ENCODE assay signal across 26 mouse cellular contexts in genomic region chr11:102370285-102370684, GRCm38 (mm10). TPM values are rescaled to one million over a fixed set of nuclear protein-coding genes. Genes with fewer than 3 reads are reported as not detected.
DNase-seq lines count a peak whose midpoint lies in the region; ATAC-seq and TF ChIP-seq lines count a peak whose summit lies in the region.
"Had no signal": no experiment of that assay in that cellular context is flagged by ENCODE, and none has a peak within 500 bp of the region (broad histone marks: within the 10 kb centered on the region; RNA-seq: fewer than 3 reads in every experiment).

No protein-coding gene starts in this region.

- H3K27ac ChIP-seq in heart, embryonic 10.5 days = peak overlapping the region; percentile 65; the same call in 1 of the 2 replicates
- no peak overlapping the region for H3K27ac ChIP-seq in kidney, postnatal 0 days
- no peak overlapping the region for H3K27ac ChIP-seq in kidney, adult 2 months (ENCODE audit: insufficient read depth, low read depth, low read length)
- H3K27ac ChIP-seq in liver, embryonic 14.5 days = peak overlapping the region; percentile 88
- H3K27ac ChIP-seq in liver, postnatal 0 days (ENCODE audit: low read depth) = peak overlapping the region; percentile 55; the same call in 1 of the 2 replicates
- H3K27ac ChIP-seq: forebrain, embryonic 10.5 days; forebrain, embryonic 13.5 days; heart, embryonic 15.5 days; hindbrain, embryonic 14.5 days; hindbrain, postnatal 0 days had no signal

- peak; percentile 68 for DNase-seq in heart, embryonic 10.5 days (ENCODE audit: low spot score)
- DNase-seq in heart, postnatal 14 days = no peak
- DNase-seq in kidney, postnatal 0 days (ENCODE audit: low spot score) = peak; percentile 12
- DNase-seq in kidney, adult 2 months = no peak
- DNase-seq in liver, embryonic 14.5 days (ENCODE audit: low read depth in 3 of 3, low spot score in 3 of 3) = no peak
- no peak for DNase-seq in liver, postnatal 0 days
- DNase-seq in embryo, embryonic 10 days (ENCODE audit: low spot score) = no peak
- DNase-seq: adrenal gland, adult 8-10 months; adrenal gland, postnatal 25 days; cerebellum, adult 11-12 months; cerebellum, adult 8-10 months; cerebellum, postnatal 10 days; cerebellum, postnatal 36 days; gastrocnemius, postnatal 10 days; gastrocnemius, postnatal 36 days; heart, postnatal 10 days; heart, postnatal 4 days had no signal

- no peak for TF ChIP-seq POLR2A in kidney, adult 2 months (IDR thresholded peaks at IDR 0.05; ENCODE audit: low read depth, low read length)

- TF ChIP-seq CTCF in kidney, postnatal 0 days (IDR thresholded peaks at IDR 0.05; ENCODE audit: low read depth) = peak; percentile 19; the same call in 1 of the 2 replicates
- TF ChIP-seq CTCF in kidney, adult 2 months (conservative IDR thresholded peaks at IDR 0.05; ENCODE audit: insufficient read depth, insufficient read length, low read depth, low read length) = no peak
- no peak for TF ChIP-seq CTCF in liver, embryonic 14.5 days (IDR thresholded peaks at IDR 0.05; ENCODE audit: low read depth)
- no peak for TF ChIP-seq CTCF in liver, postnatal 0 days (IDR thresholded peaks at IDR 0.05; ENCODE audit: low read depth)

- intact Hi-C loops in heart, postnatal 14 days (cut with DNase I) = no loop called here

- no peaks in the 10 kb centered on the region for H3K9me3 ChIP-seq in heart, embryonic 10.5 days
- no peaks in the 10 kb centered on the region for H3K9me3 ChIP-seq in kidney, postnatal 0 days (replicated peaks; ENCODE audit: low read length)
- no peaks in the 10 kb centered on the region for H3K9me3 ChIP-seq in liver, embryonic 14.5 days (ENCODE audit: control insufficient read depth, low read length)
- no peaks in the 10 kb centered on the region for H3K9me3 ChIP-seq in liver, postnatal 0 days (ENCODE audit: low read length)
- H3K9me3 ChIP-seq: forebrain, embryonic 10.5 days; forebrain, embryonic 13.5 days; heart, embryonic 15.5 days had no signal

- H3K9ac ChIP-seq in kidney, postnatal 0 days (ENCODE audit: low read depth, low read length) = no peak overlapping the region
- H3K9ac ChIP-seq in liver, embryonic 14.5 days (replicated peaks) = peak overlapping the region; percentile 66
- H3K9ac ChIP-seq in liver, postnatal 0 days (replicated peaks) = peak overlapping the region; percentile 21
- H3K9ac ChIP-seq: forebrain, embryonic 13.5 days; heart, embryonic 15.5 days; hindbrain, embryonic 14.5 days had no signal

- H3K36me3 ChIP-seq in heart, embryonic 10.5 days = no peaks in the 10 kb centered on the region
- H3K36me3 ChIP-seq in kidney, postnatal 0 days (ENCODE audit: insufficient read depth, low read length) = no peaks in the 10 kb centered on the region
- H3K36me3 ChIP-seq in kidney, adult 2 months (ENCODE audit: control insufficient read depth, insufficient read depth, low read length) = no peaks in the 10 kb centered on the region
- no peaks in the 10 kb centered on the region for H3K36me3 ChIP-seq in liver, embryonic 14.5 days (replicated peaks; ENCODE audit: control insufficient read depth, insufficient read depth, low read depth)
- H3K36me3 ChIP-seq in liver, postnatal 0 days (replicated peaks; ENCODE audit: insufficient read depth, low read length) = no peaks in the 10 kb centered on the region
- H3K36me3 ChIP-seq: forebrain, embryonic 10.5 days; heart, embryonic 15.5 days had no signal

- no peak for ATAC-seq in kidney, postnatal 0 days (replicated peaks; ENCODE audit: low FRiP score, low read depth)
- ATAC-seq in liver, embryonic 14.5 days (ENCODE audit: insufficient read depth) = no peak
- ATAC-seq in liver, postnatal 0 days = no peak
- ATAC-seq: activated CD4-positive, CD25-positive, alpha-beta regulatory T cell, adult 4 months; forebrain, embryonic 13.5 days; forebrain, embryonic 16.5 days; hindbrain, postnatal 0 days had no signal

- no peak overlapping the region for H3K4me3 ChIP-seq in heart, embryonic 10.5 days
- no peak overlapping the region for H3K4me3 ChIP-seq in kidney, postnatal 0 days (replicated peaks; ENCODE audit: low read depth, low read length)
- no peak overlapping the region for H3K4me3 ChIP-seq in kidney, adult 2 months (ENCODE audit: insufficient read depth, low read depth, low read length)
- no peak overlapping the region for H3K4me3 ChIP-seq in liver, embryonic 14.5 days (ENCODE audit: insufficient read depth in 1 of 2, low read depth in 2 of 2, low read length in 2 of 2)
- H3K4me3 ChIP-seq in liver, postnatal 0 days (ENCODE audit: low read depth, low read length) = no peak overlapping the region
- H3K4me3 ChIP-seq: forebrain, embryonic 10.5 days; forebrain, embryonic 13.5 days; heart, embryonic 15.5 days had no signal

- no peak overlapping the region for H3K4me2 ChIP-seq in kidney, postnatal 0 days (ENCODE audit: low read length)
- H3K4me2 ChIP-seq in liver, embryonic 14.5 days (ENCODE audit: low read depth) = no peak overlapping the region
- H3K4me2 ChIP-seq in liver, postnatal 0 days (ENCODE audit: low read depth, low read length) = no peak overlapping the region
- H3K4me2 ChIP-seq: forebrain, embryonic 13.5 days; heart, embryonic 15.5 days; hindbrain, embryonic 14.5 days had no signal

- peaks cover 30% of the 10 kb centered on the region for H3K4me1 ChIP-seq in heart, embryonic 10.5 days
- 0 out of 2 replicates have a peak, but pooled peaks cover 8% of the 10 kb centered on the region for H3K4me1 ChIP-seq in kidney, postnatal 0 days (replicated peaks; ENCODE audit: insufficient read depth, low read length)
- peaks cover 17% of the 10 kb centered on the region; the same call in 1 of the 2 replicates for H3K4me1 ChIP-seq in kidney, adult 2 months (ENCODE audit: control insufficient read depth, insufficient read depth, low read length)
- peaks cover 81 to 84% of the 10 kb centered on the region in 2 experiments for H3K4me1 ChIP-seq in liver, embryonic 14.5 days (replicated peaks; ENCODE audit: control insufficient read depth in 2 of 2, insufficient read depth in 2 of 2, low read length in 1 of 2)
- peaks cover 40% of the 10 kb centered on the region for H3K4me1 ChIP-seq in liver, postnatal 0 days (ENCODE audit: insufficient read depth)

- WGBS in heart, embryonic 10.5 days = 46% methylated on average over 7 of the region's 7 CpGs
- 43% methylated on average over 7 of the region's 7 CpGs for WGBS in kidney, postnatal 0 days
- WGBS in kidney, adult 2 months = 61% methylated on average over 7 of the region's 7 CpGs
- 52% methylated on average over 7 of the region's 7 CpGs for WGBS in liver, embryonic 14.5 days (ENCODE audit: insufficient replicate concordance)
- WGBS in liver, postnatal 0 days (ENCODE audit: insufficient replicate concordance) = 57% methylated on average over 7 of the region's 7 CpGs

- no peak for TF ChIP-seq EP300 in liver, embryonic 14.5 days (IDR thresholded peaks at IDR 0.05; ENCODE audit: low read depth)
- no peak for TF ChIP-seq EP300 in liver, postnatal 0 days (IDR thresholded peaks at IDR 0.05; ENCODE audit: low read depth)

- H3K27me3 ChIP-seq in heart, embryonic 10.5 days (ENCODE audit: insufficient read depth, poor library complexity, severe bottlenecking) = peaks cover 28% of the 10 kb centered on the region
- no peaks in the 10 kb centered on the region for H3K27me3 ChIP-seq in kidney, postnatal 0 days (ENCODE audit: insufficient read depth, low read length)
- H3K27me3 ChIP-seq in kidney, adult 2 months (replicated peaks; ENCODE audit: control insufficient read depth, insufficient read depth, low read length) = no peaks in the 10 kb centered on the region
- no peaks in the 10 kb centered on the region; the same call in 1 of the 2 replicates for H3K27me3 ChIP-seq in liver, embryonic 14.5 days (ENCODE audit: control insufficient read depth, insufficient read depth, low read length)
- H3K27me3 ChIP-seq in liver, postnatal 0 days (ENCODE audit: insufficient read depth, low read length) = peaks cover 6% of the 10 kb centered on the region
- H3K27me3 ChIP-seq: forebrain, embryonic 13.5 days had no signal

RNA-seq across cellular contexts. Expression of gene Slc4a1, which starts 4.3 kb away (rescaled TPM):
- polyA plus RNA-seq in heart, embryonic 10.5 days (2016; fragmentation: Nextera tagmentation; extraction: Ambion mirVana) = 88.9 and 128 TPM in 2 replicates
- total RNA-seq in heart, postnatal 14 days (2021) = 10 to 100 TPM; 22.7 to 23.0 TPM
- 7.4 and 8.0 TPM in 2 replicates for polyA plus RNA-seq in kidney, postnatal 0 days (2015; fragmentation: Nextera tagmentation; extraction: Ambion mirVana)
- 79.5 and 90.6 TPM in 2 replicates for polyA plus RNA-seq in kidney, adult 2 months (2012; rRNA removed)
- 570 and 632 TPM in 2 replicates for polyA plus RNA-seq in liver, embryonic 14.5 days (2012; rRNA removed)
- 606 and 703 TPM in 2 replicates for polyA plus RNA-seq in liver, embryonic 14.5 days (2014; fragmentation: Nextera tagmentation; extraction: Ambion mirVana)
- polyA plus RNA-seq in liver, postnatal 0 days (2015; fragmentation: Nextera tagmentation; extraction: Ambion mirVana) = 311 and 329 TPM in 2 replicates

RNA-seq across cellular contexts. Expression of gene Rundc3a, which starts 22.9 kb away (rescaled TPM):
- 0.74 and 1.8 TPM in 2 replicates for polyA plus RNA-seq in heart, embryonic 10.5 days (2016; fragmentation: Nextera tagmentation; extraction: Ambion mirVana)
- total RNA-seq in heart, postnatal 14 days (2021) = under 1 TPM in 1 of 2 experiments, not detected in 1; 0.29 TPM
- 7.0 and 9.2 TPM in 2 replicates for polyA plus RNA-seq in kidney, postnatal 0 days (2015; fragmentation: Nextera tagmentation; extraction: Ambion mirVana)
- polyA plus RNA-seq in kidney, adult 2 months (2012; rRNA removed) = 2.6 and 3.4 TPM in 2 replicates
- 1.4 and 1.9 TPM in 2 replicates for polyA plus RNA-seq in liver, embryonic 14.5 days (2012; rRNA removed)
- 1.0 and 1.2 TPM in 2 replicates for polyA plus RNA-seq in liver, embryonic 14.5 days (2014; fragmentation: Nextera tagmentation; extraction: Ambion mirVana)
- polyA plus RNA-seq in liver, postnatal 0 days (2015; fragmentation: Nextera tagmentation; extraction: Ambion mirVana) = 1.8 and 2.4 TPM in 2 replicates
- total RNA-seq: gastrocnemius, adult 18-20 months; gastrocnemius, postnatal 36 days; granulocyte monocyte progenitor cell, adult 5-6 weeks had no signal

RNA-seq across cellular contexts. Expression of gene Slc25a39, which starts 37.5 kb away (rescaled TPM):
- 313 and 314 TPM in 2 replicates for polyA plus RNA-seq in heart, embryonic 10.5 days (2016; fragmentation: Nextera tagmentation; extraction: Ambion mirVana)
- 100 to 1,000 TPM; 163 to 176 TPM for total RNA-seq in heart, postnatal 14 days (2021)
- polyA plus RNA-seq in kidney, postnatal 0 days (2015; fragmentation: Nextera tagmentation; extraction: Ambion mirVana) = 352 and 383 TPM in 2 replicates
- polyA plus RNA-seq in kidney, adult 2 months (2012; rRNA removed) = 1,128 and 1,486 TPM in 2 replicates
- polyA plus RNA-seq in liver, embryonic 14.5 days (2012; rRNA removed) = 167 and 187 TPM in 2 replicates
- 339 and 363 TPM in 2 replicates for polyA plus RNA-seq in liver, embryonic 14.5 days (2014; fragmentation: Nextera tagmentation; extraction: Ambion mirVana)
- 510 and 522 TPM in 2 replicates for polyA plus RNA-seq in liver, postnatal 0 days (2015; fragmentation: Nextera tagmentation; extraction: Ambion mirVana)

RNA-seq across cellular contexts. Expression of gene Ubtf, which starts 50.7 kb away (rescaled TPM):
- polyA plus RNA-seq in heart, embryonic 10.5 days (2016; fragmentation: Nextera tagmentation; extraction: Ambion mirVana) = 60.4 and 75.4 TPM in 2 replicates
- 10 to 100 TPM; 60.1 to 69.7 TPM for total RNA-seq in heart, postnatal 14 days (2021)
- polyA plus RNA-seq in kidney, postnatal 0 days (2015; fragmentation: Nextera tagmentation; extraction: Ambion mirVana) = 75.5 and 80.8 TPM in 2 replicates
- polyA plus RNA-seq in kidney, adult 2 months (2012; rRNA removed) = 27.0 and 30.3 TPM in 2 replicates
- 19.9 and 34.7 TPM in 2 replicates for polyA plus RNA-seq in liver, embryonic 14.5 days (2012; rRNA removed)
- polyA plus RNA-seq in liver, embryonic 14.5 days (2014; fragmentation: Nextera tagmentation; extraction: Ambion mirVana) = 42.5 and 48.8 TPM in 2 replicates
- polyA plus RNA-seq in liver, postnatal 0 days (2015; fragmentation: Nextera tagmentation; extraction: Ambion mirVana) = 32.4 and 32.5 TPM in 2 replicates

RNA-seq across cellular contexts. Expression of gene Grn, which starts 59.8 kb away (rescaled TPM):
- polyA plus RNA-seq in heart, embryonic 10.5 days (2016; fragmentation: Nextera tagmentation; extraction: Ambion mirVana) = 109 and 151 TPM in 2 replicates
- total RNA-seq in heart, postnatal 14 days (2021) = 100 to 1,000 TPM; 130 to 136 TPM
- polyA plus RNA-seq in kidney, postnatal 0 days (2015; fragmentation: Nextera tagmentation; extraction: Ambion mirVana) = 191 and 209 TPM in 2 replicates
- polyA plus RNA-seq in kidney, adult 2 months (2012; rRNA removed) = 184 and 195 TPM in 2 replicates
- 25.4 and 28.9 TPM in 2 replicates for polyA plus RNA-seq in liver, embryonic 14.5 days (2012; rRNA removed)
- 34.1 and 41.4 TPM in 2 replicates for polyA plus RNA-seq in liver, embryonic 14.5 days (2014; fragmentation: Nextera tagmentation; extraction: Ambion mirVana)
- 156 and 161 TPM in 2 replicates for polyA plus RNA-seq in liver, postnatal 0 days (2015; fragmentation: Nextera tagmentation; extraction: Ambion mirVana)

Comparison
In these comparisons a context has a peak if more than half of its experiments do, and no peak if none do; other contexts are left out.
1. DNase-seq: peak in heart, embryonic 10.5 days (single experiment) and kidney, postnatal 0 days (single experiment); none in heart, postnatal 14 days (0 of 2), kidney, adult 2 months (single experiment), liver, embryonic 14.5 days (0 of 3), liver, postnatal 0 days (single experiment) and embryo, embryonic 10 days (single experiment).
2. H3K27ac ChIP-seq: peak in heart, embryonic 10.5 days (single experiment), liver, embryonic 14.5 days (single experiment) and liver, postnatal 0 days (single experiment); none in kidney, postnatal 0 days (single experiment) and kidney, adult 2 months (single experiment).